Mouse (Mus musculus) embryo, embryonic 10.5 days (tissue): ENCODE measurements around the gene Zdhhc6.

Experiments used
- DNase-seq: peaks from one replicate; pipeline ENCODE4 v3.0.0-alpha.2; 2015; ENCODE audit warnings: low spot score

The Zdhhc6 gene

DNA sequence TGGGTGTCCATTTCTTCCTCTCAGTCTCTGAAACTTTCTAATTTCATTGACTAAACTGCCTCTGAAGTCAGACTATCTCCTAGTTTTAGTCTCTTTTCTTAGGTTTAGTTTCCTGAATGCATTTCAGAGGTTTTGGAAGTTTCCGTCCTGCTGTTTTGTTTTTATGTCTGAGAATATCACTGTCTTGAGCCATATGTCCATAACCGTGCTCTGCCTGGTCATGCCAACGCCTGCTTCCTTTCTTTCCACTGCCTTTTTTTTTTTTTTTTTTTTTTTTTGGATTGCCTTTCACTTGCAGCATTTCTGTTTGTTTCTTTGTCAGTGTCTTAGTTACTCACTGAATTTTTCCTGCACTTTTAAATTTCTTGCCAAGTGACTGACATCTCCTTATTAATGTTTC is 15.3 kb downstream of the Zdhhc6 start:
- DNase-seq: no peak

DNA sequence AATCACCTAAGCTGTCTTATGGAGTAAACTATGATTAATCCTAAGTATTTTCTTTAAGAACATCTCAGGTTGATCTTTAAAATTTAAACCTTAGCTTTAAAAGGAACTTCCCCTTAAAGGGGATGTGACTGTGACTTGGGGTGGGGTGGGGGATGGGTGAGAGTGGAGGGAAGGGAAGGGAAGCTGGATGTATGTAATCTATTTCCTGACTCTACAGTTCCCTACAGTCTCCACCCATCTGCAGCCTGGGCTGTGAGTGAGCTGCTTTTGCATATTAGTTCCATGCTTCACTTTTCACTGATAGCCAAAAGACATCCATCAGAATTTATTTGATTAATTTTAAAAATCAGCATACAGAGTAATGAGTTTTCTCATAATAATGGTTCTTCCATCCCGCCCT is 16.5 kb downstream of the Zdhhc6 start:
- DNase-seq: no peak

DNA sequence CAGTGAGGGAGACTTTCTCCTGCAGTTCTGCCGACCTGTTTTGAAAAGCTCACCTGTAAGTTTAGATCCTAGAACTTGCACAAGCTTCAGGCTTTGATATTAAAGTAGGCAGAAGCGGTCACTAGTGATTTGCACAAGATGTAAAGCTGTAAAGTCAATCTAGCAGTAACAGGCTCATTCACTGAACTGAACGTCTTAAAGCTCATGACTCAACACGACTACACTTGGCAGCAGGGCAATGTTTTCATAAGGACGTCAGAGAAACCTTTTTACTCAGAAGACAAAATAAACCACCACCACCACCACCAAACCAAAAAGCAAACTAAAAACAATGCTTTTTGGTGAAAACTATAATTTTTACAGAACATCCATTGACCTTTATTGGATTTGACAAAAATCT is 17.9 kb downstream of the Zdhhc6 start:
- DNase-seq: no peak

DNA sequence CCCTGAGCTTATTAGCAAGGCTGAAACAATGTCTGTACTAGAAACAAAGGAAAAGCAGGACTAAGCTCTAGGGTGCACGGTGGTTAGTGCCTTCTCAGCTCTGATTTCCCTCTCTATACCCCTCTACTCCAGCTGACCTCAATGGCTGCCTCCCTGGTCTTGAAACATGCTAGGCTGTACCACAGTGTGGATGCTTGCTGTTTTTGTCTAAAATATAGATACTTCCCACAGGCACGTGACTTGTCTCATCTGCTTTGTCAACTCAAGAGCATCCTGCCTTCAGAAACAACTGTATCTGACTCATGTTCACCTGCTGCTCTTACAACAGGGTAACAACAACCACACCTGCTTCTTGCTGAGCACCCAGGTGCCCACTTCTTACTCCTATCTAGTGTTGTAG is 18.3 kb downstream of the Zdhhc6 start:
- no peak for DNase-seq

DNA sequence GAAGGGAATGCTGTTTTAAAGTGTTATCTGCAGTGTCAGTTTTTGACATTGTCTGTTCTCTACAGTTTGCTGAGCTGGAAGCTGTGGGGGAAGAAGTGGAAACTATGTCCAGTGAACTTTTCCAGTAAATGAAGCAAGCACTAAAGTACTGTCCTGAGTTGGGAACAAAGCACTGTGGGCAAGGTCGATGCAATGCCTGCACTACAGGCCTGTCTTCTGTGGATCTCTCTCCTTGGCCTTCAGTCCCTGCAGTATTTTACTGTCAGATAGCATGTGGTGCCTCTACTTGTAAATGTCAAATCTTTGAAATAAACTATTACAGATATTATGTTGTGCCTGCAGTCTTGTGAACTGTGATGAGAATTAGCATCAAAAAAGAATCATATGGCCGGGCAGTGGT is 19.5 kb downstream of the Zdhhc6 start:
- DNase-seq: no peak

DNA sequence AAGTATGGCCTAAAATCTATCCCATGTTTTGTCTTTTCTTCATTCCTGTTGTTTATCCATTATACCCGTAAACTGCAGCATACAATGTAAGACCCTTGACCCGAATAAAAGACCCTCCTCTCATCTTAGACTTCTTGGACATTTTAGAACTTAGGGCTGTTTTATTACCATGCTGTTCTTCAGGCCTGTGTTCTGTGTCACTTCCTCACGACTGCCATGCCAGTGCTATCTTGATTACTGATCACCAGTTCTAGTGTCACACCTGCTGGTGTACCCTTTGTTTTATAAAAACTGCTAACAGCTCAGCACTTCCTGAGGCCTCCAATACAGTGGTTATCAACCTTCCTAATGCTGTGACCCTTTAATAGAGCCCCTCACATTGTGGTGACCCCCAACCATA is 20.3 kb downstream of the Zdhhc6 start:
- no peak for DNase-seq

DNA sequence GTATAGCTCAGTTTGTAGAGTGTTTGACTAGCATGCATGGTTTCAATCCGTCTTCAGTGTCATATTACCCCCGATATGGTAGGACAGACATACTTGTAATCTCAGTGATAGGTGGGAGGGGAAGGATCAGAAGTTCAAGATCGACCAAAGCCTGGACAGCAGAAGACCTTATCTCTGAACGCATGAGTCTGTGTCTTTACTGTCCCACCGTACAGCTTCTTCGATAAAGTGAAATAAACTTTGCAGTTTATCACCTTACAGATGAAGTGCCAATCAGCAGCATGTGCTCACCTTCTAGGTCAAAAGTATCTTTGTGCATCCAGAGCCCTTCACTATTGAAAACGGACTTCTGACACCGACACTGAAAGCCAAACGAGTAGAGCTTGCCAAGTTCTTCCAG is 20.8 kb downstream of the Zdhhc6 start:
- DNase-seq: no peak

DNA sequence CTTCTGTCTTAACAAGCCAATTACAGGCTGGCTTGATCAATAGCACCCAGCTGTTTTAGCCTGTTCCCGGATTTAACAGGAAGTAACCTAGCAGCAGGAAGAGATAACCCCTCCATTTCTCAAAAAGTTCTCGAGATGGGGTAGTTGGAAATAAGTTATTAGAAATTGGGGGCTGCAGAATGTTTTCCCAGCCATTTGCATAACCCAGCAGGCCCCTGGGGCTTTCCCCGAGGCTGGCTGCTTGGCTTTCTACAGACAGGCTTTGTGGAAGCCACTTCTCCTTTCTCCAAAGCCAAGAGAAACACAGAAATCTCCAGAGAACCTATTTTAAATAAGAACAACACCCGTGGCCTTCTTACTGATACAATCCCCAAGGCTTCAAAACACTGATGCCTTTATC is 22.7 kb downstream of the Zdhhc6 start:
- DNase-seq: no peak

DNA sequence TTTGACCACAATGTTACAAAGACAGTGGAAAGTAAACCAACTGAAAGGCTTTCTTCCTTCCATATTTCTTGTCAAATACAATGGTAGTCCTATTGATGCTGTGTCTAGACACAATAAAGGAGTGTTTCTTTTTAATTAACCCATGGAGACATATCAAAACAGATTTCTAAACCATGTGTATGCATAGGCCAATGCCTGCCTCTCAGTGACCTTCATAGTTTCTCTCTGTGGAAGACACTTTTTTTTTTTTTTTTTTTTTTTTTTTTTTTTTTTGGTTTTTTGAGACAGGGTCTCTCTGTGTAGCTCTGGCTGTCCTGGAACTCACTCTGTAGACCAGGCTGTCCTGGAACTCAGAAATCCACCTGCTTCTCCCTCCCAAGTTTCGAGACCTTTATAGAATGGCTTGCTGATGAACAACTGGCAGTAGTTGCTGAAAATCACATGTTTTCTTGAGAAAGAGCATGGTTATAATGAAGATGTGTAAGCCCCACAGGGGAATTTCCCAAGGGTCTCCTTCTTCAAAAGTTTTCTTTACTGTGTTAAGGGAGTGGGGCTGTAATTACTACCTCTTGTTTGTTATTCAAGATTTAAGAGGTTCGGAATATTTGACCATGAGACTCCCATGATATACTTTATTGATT is 23.5 kb downstream of the Zdhhc6 start:
- DNase-seq: no peak

DNA sequence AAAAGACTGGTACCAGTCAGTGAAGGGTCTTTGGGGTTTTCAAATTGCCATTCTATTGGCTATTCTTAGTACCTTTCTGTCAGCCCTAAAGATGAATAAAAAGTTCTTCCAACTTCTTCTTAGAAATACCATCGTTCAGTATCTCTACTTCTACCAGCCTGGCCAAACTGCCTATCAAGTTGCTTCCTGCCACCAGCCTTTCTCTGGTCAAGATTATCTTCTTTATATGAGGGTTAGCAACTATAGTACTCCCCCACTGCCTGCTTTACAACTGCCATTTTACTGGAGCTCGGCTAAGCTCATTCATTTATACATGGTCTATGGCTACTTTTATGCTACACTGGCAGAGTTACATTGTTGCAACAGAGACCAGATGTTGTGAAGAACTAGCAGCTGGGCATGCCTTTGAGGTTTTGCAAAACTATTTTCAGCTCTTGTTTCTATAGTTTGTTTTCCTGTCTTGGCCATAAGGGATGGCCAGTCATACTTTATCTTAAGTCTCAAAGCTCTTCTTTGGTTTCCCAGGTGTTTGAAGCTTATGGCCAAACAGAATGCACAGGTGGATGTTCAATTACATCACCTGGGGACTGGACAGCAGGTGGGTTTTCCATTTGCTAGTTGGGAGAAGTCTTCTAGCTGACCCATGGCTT is 25.1 kb downstream of the Zdhhc6 start:
- DNase-seq: no peak

DNA sequence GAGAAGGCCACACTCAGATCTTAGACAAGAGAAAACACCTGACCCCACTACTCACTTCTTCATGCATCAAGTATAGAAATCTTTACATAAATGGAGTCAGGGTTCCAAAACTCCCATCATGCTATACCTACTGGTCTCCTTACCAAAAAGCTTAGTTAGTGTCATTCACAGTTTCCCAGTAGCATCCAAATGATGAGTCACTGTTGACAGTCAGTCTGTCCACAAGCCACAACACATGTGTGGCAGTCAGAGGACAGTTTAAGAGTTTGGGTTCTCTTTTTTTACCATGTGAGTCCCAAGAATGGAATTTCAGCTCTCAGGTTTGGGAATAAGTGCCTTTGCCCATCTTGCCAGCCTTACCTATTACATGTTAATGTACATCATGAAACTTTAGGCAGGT is 26.9 kb downstream of the Zdhhc6 start:
- DNase-seq: no peak

DNA sequence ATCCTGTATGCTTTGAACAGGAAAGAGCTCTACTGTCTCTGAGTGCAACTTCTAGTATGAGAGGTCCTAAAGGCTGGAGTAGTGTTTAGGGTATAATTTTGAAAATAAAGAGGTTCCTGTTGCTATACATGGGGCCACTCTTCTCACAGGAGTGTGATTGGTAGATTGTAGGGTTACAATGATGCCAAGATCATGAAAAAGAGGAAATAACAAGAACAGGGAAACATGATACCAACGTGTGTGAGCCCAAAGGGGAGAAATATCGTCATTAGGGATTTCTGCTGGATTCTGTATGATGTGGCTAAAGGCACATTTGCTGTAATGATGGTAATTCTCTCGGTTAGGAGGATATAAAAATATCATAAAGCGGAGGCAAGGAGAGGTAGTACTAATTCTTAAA is 29.8 kb downstream of the Zdhhc6 start:
- DNase-seq: no peak

DNA sequence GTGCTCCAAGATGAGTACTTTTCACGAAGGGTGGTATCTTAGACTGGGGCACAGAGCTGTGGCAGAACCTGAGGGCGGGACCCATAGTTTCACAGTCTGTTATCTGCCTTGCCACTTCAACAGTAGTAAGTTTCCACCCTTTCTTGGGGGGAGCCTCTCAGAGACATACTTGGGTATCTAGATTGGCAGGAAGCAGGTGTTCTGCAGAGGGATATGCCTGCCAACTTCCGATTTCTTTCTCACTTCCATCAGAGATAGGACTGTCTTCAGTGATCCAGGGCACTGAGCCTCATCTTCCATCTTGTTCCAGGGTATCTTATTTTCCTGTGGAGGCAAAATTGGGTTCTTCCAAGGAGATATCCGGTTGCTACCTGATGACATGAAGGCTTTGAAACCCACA is 31.7 kb downstream of the Zdhhc6 start:
- no peak for DNase-seq

DNA sequence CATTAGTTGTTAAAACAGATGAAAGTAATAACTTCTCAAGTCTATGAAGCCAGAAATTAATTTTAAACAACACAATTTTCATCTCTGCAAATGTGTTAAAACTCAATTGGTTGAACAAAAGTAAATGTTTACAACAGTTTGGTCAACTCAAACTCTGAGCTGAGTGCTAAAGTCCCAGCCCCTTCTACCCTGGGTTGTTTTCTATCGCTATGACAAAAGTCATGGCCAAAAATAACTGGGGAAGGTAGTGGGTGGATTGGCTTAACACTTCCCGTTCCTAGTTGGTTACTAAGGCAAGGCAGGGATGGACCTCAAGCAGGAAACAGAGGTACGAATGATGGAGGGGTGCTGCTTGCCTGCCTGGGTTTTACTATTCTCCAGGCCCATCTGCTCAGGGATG is 39.1 kb downstream of the Zdhhc6 start:
- no peak for DNase-seq

DNA sequence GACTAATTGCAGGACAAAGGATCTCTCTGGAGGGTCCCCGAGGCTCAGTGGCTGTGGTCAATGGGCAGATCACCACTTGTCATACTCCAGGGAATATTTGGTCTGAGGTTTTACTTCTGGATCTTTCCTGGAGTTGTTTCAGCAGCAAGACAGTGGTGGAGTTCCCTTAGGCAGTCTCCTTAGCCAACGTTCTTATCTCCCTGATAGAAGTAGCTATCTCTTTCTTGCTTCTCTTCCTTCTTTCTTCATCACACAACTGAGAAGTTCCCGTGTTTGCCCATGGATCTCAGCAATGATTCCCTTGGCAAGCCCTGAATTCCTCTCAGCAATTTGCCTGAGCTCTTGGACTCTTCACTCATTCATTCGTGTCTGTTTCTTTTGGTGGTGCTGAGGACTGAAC is 39.7 kb downstream of the Zdhhc6 start:
- no peak for DNase-seq

DNA sequence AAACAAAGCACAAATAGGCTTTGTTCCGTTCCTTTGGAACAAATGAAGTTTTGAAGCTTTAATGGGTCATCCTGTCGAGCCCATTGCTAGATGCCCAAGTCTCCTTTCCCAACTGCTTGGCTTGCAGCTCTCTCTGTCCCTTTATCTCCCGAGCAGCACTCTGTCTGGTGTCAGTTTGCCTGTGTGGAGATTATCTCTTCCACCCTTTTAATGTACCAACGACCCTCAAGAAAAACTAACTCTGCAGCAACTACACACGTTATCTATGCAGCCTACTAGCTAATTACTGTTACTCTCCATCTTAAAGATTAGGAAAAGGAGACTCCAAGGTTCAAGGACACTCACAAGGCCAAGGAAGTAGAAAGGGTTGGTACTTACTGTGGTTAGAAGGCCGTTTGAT is 42.5 kb downstream of the Zdhhc6 start:
- DNase-seq: no peak

DNA sequence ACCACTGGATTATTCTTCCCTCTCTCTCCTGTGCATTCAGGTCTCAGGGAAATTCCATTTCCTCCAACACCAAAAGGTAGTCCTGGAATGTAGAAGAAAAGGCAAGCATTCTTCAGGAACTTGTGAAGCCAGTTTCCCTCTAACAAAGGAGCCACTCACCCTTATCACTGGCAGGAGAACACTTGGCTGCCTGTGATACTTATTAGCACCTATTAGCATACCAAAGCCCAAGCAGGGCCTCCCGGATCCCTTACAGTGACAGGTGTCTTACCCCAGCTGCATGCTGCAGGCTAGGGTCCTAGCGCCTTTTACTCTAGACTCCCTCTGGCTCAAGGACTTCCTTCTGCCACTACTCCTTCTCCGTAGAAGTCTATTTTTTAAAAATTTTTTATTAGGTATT is 44.4 kb downstream of the Zdhhc6 start:
- peak; percentile 7 for DNase-seq

DNA sequence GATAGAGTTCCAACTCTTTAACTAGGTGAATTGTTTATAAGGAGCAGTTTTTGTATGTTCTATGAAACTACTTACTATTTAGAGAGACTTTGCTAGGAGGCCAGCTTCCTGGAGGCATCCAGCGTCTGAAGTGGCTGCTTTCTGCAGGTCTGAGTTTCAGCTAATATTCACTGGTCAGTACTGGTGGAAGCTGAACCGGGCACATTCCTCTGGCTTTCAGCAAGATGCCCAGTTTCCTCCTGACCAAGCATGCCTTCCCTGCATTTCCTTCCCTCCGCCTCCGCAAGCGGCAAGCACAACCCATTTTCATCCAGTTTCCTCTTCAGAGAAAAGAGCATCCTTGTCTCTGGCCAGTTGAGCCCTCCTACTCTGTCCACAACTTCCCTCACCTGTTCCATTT is 46.8 kb downstream of the Zdhhc6 start:
- DNase-seq: no peak

DNA sequence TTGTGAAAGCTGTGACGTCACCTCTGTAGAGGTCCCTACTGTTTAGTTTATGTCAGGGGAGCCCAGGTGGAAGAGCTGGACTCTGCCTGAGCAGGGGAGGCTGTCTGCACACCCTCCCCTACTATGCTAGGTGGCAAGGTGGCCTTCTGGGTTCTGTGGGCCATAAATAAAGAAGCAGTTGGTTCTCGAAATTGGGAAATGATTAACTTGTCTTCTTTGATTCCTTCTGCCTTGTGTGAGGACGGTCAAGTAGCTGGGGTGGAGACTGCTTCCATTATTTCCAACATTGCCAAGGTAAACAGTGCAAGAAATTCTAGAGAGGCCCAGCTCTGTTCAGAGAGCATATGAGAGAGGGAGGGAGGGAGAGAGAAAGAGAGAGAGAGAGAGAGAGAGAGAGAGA is 47.7 kb downstream of the Zdhhc6 start:
- DNase-seq: no peak

DNA sequence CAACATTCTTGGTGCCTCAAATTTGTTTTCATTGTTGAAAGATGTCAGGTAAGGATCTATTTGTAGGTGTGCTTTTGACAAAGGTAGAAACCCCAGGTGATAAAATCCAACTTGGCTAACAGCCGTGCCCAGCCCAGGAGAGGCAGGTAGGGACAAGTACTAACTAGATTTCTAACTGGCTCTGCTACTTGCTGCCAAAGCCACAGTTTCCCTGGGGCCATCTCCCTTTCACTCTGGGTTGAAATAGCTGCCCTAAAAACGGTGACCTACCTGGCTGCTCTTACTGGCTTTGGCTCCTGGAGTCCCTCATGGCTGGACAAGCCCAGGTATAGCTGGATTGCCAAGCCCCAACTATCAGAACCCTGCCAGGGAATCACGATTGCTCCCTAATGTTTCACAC is 49.0 kb downstream of the Zdhhc6 start:
- DNase-seq: no peak

DNA sequence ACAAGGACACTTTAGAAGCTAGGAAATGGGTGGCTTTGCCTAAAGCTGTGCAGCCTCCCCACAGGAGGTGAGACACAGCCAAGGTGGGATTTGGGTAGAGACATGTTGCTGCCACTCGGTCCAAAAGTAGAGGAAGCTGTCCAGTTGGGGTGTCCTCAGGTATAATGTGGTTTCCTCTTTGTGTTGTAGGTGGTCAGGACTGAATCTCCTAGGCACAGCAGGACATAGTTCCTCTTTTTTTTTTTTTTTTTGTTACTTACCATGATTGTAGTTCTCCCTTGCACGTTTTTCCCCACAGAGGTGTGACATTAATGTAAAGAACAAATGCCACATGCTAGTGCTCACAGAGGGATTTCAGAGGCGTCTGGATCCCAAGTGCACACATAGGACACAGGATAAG is 50.6 kb downstream of the Zdhhc6 start:
- DNase-seq: no peak

DNA sequence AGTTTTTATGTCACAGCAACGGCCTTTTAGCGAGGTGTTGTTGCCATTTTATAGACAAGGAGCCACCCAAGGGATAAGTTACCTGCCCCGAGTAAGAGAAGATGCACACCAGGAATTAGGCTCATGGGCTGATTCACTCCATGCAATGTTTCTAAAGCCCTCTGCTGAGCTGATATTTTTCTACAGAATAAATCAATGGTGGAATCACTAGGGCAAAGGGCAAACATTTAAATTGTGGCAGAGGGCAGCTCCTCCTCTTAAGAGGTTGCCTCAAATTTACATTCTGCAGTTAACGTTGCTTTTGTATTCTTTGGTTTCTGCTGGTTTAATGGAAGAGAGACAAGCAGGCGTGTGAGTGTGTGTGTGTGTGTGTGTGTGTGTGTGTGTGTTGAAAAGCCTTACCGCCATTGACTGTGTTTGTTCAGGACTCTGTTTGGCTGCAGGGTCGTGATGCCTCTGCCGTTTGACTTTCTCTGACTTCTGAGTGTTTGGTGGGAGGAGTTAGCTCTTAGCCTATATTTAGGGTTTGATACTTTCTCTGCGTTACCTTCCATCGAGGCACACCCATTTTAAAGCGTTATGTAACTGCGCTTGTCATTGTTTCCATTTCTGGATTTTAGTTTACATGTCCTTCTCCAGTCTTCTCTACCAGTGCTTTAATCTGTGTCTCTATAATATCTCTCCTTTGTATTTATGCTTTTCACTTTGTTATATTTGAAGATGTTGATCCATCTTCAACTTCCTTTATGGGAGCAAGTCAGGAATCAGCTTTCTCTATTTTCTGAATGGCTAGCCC is 55.2 kb downstream of the Zdhhc6 start:
- DNase-seq: peak; percentile 4

DNA sequence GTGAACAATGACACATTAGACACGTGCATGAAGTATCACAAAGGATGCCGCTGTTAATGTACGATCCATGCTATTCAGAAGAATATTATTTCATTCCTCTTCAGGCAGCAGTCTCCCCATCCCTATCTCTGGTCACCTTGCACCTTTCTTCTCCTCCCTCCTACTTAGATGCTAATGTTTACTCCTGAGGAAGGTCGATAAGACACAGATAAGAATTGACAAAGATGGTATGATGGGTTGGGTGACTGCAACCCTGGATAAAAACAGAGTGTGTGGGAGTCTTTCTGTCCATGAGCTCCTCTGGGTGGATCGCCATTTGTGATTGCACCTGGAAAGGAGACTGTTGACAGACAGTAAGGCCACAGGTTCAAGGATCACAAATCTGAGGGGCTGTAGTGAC is 57.3 kb downstream of the Zdhhc6 start:
- no peak for DNase-seq
